Mouse (Mus musculus): ENCODE results near the gene Mdga1. TPM values are rescaled to one million over a fixed set of nuclear protein-coding genes. Genes with fewer than 3 reads are reported as not detected.

The Mdga1 gene
- polyA plus RNA-seq, 1 experiment from 2014 or later: 3.8 TPM

GRCm38 (mm10) chr17:29882885-29883284 lies 87.0 kb downstream of the Mdga1 start:
- no peak overlapping the region for H3K4me2 ChIP-seq (replicated peaks)
- under 1% methylated on average over 5 of the region's 5 CpGs for WGBS
- H3K4me3 ChIP-seq (replicated peaks): no peak overlapping the region
- ATAC-seq (ENCODE audit: insufficient number of reproducible peaks, low FRiP score, low TSS enrichment, low read depth): no peak
- no peak overlapping the region for H3K9ac ChIP-seq
- H3K27ac ChIP-seq (replicated peaks): no peak overlapping the region
- peaks cover 40% of the 10 kb centered on the region for H3K4me1 ChIP-seq
- H3K9me3 ChIP-seq (replicated peaks): no peaks in the 10 kb centered on the region
- H3K27me3 ChIP-seq: peaks cover 37% of the 10 kb centered on the region
- H3K36me3 ChIP-seq: no peaks in the 10 kb centered on the region

GRCm38 (mm10) chr17:29880251-29880650 lies 89.6 kb downstream of the Mdga1 start:
- Histone ChIP-seq H3K27ac (replicated peaks) (no peak overlapping the region), H3K4me2 (replicated peaks) (no peak overlapping the region), H3K27me3 (peaks cover 22% of the 10 kb centered on the region), H3K9ac (no peak overlapping the region), H3K4me3 (replicated peaks) (no peak overlapping the region), H3K4me1 (peaks cover 13% of the 10 kb centered on the region; the same call in 1 of the 2 replicates), H3K36me3 (no peaks in the 10 kb centered on the region), H3K9me3 (replicated peaks) (no peaks in the 10 kb centered on the region)
- no peak for ATAC-seq (ENCODE audit: insufficient number of reproducible peaks, low FRiP score, low TSS enrichment, low read depth)
- 57% methylated on average over 10 of the region's 10 CpGs for WGBS

- H3K4me2 ChIP-seq (replicated peaks): no peak overlapping the region
- H3K4me1 ChIP-seq: peaks cover 11% of the 10 kb centered on the region
- ATAC-seq (ENCODE audit: insufficient number of reproducible peaks, low FRiP score, low TSS enrichment, low read depth): no peak
- H3K27me3 ChIP-seq: peaks cover 9% of the 10 kb centered on the region
- no peak overlapping the region for H3K27ac ChIP-seq (replicated peaks)
- H3K4me3 ChIP-seq (replicated peaks): no peak overlapping the region
- WGBS: 84% methylated on average over 10 of the region's 10 CpGs
- H3K36me3 ChIP-seq: no peaks in the 10 kb centered on the region
- H3K9ac ChIP-seq: no peak overlapping the region
- no peaks in the 10 kb centered on the region for H3K9me3 ChIP-seq (replicated peaks)
Observed at GRCm38 (mm10) chr17:29878990-29879389, 90.9 kb downstream of the Mdga1 start.

- H3K4me1 ChIP-seq: peaks cover 11% of the 10 kb centered on the region
- ATAC-seq (ENCODE audit: insufficient number of reproducible peaks, low FRiP score, low TSS enrichment, low read depth): no peak
- 16% methylated on average over 26 of the region's 27 CpGs for WGBS
- H3K9me3 ChIP-seq (replicated peaks): no peaks in the 10 kb centered on the region
- H3K4me3 ChIP-seq (replicated peaks): no peak overlapping the region
- no peak overlapping the region for H3K27ac ChIP-seq (replicated peaks)
- no peaks in the 10 kb centered on the region for H3K27me3 ChIP-seq
- H3K36me3 ChIP-seq: no peaks in the 10 kb centered on the region
- H3K4me2 ChIP-seq (replicated peaks): peak overlapping the region; percentile 28; the same call in 1 of the 2 replicates
- no peak overlapping the region for H3K9ac ChIP-seq
Observed at GRCm38 (mm10) chr17:29874082-29874679, 95.7 kb downstream of the Mdga1 start.

GRCm38 (mm10) chr17:29873580-29874015 lies 96.3 kb downstream of the Mdga1 start:
- no peak overlapping the region for H3K4me2 ChIP-seq (replicated peaks)

GRCm38 (mm10) chr17:29870316-29870715 lies 99.6 kb downstream of the Mdga1 start:
- no peak overlapping the region for H3K4me2 ChIP-seq (replicated peaks)
- H3K36me3 ChIP-seq: no peaks in the 10 kb centered on the region
- no peak for ATAC-seq (ENCODE audit: insufficient number of reproducible peaks, low FRiP score, low TSS enrichment, low read depth)
- 0 out of 2 replicates have a peak, but pooled peaks cover 5% of the 10 kb centered on the region for H3K9me3 ChIP-seq (replicated peaks)
- 74% methylated on average over 12 of the region's 12 CpGs for WGBS
- H3K27me3 ChIP-seq: no peaks in the 10 kb centered on the region
- peaks cover 11% of the 10 kb centered on the region for H3K4me1 ChIP-seq
- H3K4me3 ChIP-seq (replicated peaks): no peak overlapping the region
- H3K9ac ChIP-seq: no peak overlapping the region
- H3K27ac ChIP-seq (replicated peaks): no peak overlapping the region

More at GRCm38 (mm10) chr17:29873580-29874015, 96.3 kb downstream of the Mdga1 start:
- Histone ChIP-seq H3K4me1 (peaks cover 11% of the 10 kb centered on the region), H3K27ac (replicated peaks) (0 out of 2 replicates have a peak overlapping the region, but pooled peaks have one; percentile 11), H3K4me3 (replicated peaks) (no peak overlapping the region), H3K9me3 (replicated peaks) (no peaks in the 10 kb centered on the region), H3K36me3 (no peaks in the 10 kb centered on the region), H3K27me3 (no peaks in the 10 kb centered on the region), H3K9ac (no peak overlapping the region)
- WGBS: 53% methylated on average over 7 of the region's 7 CpGs
- peak; percentile 56 for ATAC-seq (ENCODE audit: insufficient number of reproducible peaks, low FRiP score, low TSS enrichment, low read depth)

GRCm38 (mm10) chr17:29865914-29866313 lies 104.0 kb downstream of the Mdga1 start:
- Histone ChIP-seq H3K4me2 (replicated peaks) (no peak overlapping the region), H3K36me3 (no peaks in the 10 kb centered on the region), H3K9ac (no peak overlapping the region), H3K27ac (replicated peaks) (no peak overlapping the region), H3K4me1 (no peaks in the 10 kb centered on the region), H3K4me3 (replicated peaks) (no peak overlapping the region), H3K27me3 (no peaks in the 10 kb centered on the region), H3K9me3 (replicated peaks) (0 out of 2 replicates have a peak, but pooled peaks cover 5% of the 10 kb centered on the region)
- WGBS: 65% methylated on average over 6 of the region's 6 CpGs
- no peak for ATAC-seq (ENCODE audit: insufficient number of reproducible peaks, low FRiP score, low TSS enrichment, low read depth)

GRCm38 (mm10) chr17:29864440-29864839 lies 105.4 kb downstream of the Mdga1 start:
- 60% methylated on average over 7 of the region's 7 CpGs for WGBS
- 0 out of 2 replicates have a peak, but pooled peaks cover 5% of the 10 kb centered on the region for H3K9me3 ChIP-seq (replicated peaks)
- no peaks in the 10 kb centered on the region for H3K4me1 ChIP-seq
- H3K9ac ChIP-seq: no peak overlapping the region
- no peaks in the 10 kb centered on the region for H3K36me3 ChIP-seq
- no peak overlapping the region for H3K27ac ChIP-seq (replicated peaks)
- no peak overlapping the region for H3K4me3 ChIP-seq (replicated peaks)
- H3K4me2 ChIP-seq (replicated peaks): no peak overlapping the region
- H3K27me3 ChIP-seq: no peaks in the 10 kb centered on the region
- no peak for ATAC-seq (ENCODE audit: insufficient number of reproducible peaks, low FRiP score, low TSS enrichment, low read depth)

- Histone ChIP-seq H3K9ac (no peak overlapping the region), H3K9me3 (replicated peaks) (no peaks in the 10 kb centered on the region), H3K36me3 (no peaks in the 10 kb centered on the region), H3K4me2 (replicated peaks) (no peak overlapping the region), H3K27ac (replicated peaks) (no peak overlapping the region), H3K27me3 (no peaks in the 10 kb centered on the region), H3K4me3 (replicated peaks) (no peak overlapping the region), H3K4me1 (no peaks in the 10 kb centered on the region)
- ATAC-seq (ENCODE audit: insufficient number of reproducible peaks, low FRiP score, low TSS enrichment, low read depth): no peak
- WGBS: 82% methylated on average over 13 of the region's 13 CpGs
Observed at GRCm38 (mm10) chr17:29859788-29860283, 110.1 kb downstream of the Mdga1 start.

GRCm38 (mm10) chr17:29858764-29859163 lies 111.1 kb downstream of the Mdga1 start:
- Histone ChIP-seq H3K9me3 (replicated peaks) (no peaks in the 10 kb centered on the region), H3K4me2 (replicated peaks) (no peak overlapping the region), H3K9ac (no peak overlapping the region), H3K27ac (replicated peaks) (no peak overlapping the region), H3K4me1 (no peaks in the 10 kb centered on the region), H3K36me3 (no peaks in the 10 kb centered on the region), H3K27me3 (no peaks in the 10 kb centered on the region), H3K4me3 (replicated peaks) (no peak overlapping the region)
- 84% methylated on average over 3 of the region's 3 CpGs for WGBS
- ATAC-seq (ENCODE audit: insufficient number of reproducible peaks, low FRiP score, low TSS enrichment, low read depth): no peak

GRCm38 (mm10) chr17:29855702-29856580 lies 113.9 kb downstream of the Mdga1 start:
- H3K36me3 ChIP-seq: no peaks in the 10 kb centered on the region
- no peak overlapping the region for H3K9ac ChIP-seq
- H3K27me3 ChIP-seq: peaks cover 6% of the 10 kb centered on the region; the same call in 1 of the 2 replicates
- H3K4me1 ChIP-seq: peaks cover 10% of the 10 kb centered on the region; the same call in 1 of the 2 replicates
- H3K4me2 ChIP-seq (replicated peaks): no peak overlapping the region
- no peak overlapping the region for H3K27ac ChIP-seq (replicated peaks)
- ATAC-seq (ENCODE audit: insufficient number of reproducible peaks, low FRiP score, low TSS enrichment, low read depth): no peak
- WGBS: 67% methylated on average over 18 of the region's 18 CpGs
- no peak overlapping the region for H3K4me3 ChIP-seq (replicated peaks)
- H3K9me3 ChIP-seq (replicated peaks): no peaks in the 10 kb centered on the region

Data from embryonic facial prominence, embryonic 15.5 days (tissue).